Mouse (Mus musculus) embryonic stem cell, embryonic (primary cell): ENCODE measurements at regions not wholly inside any gene's neighbourhood (a gene's known extent, or its start where the extent isn't known, plus 50 kb on each side); places are given as distances from the start of the nearest gene placed in this dataset.

Experiments
- CTCF ChIA-PET, 4 experiments: fragments of 300-600 bp in 2 of 4; fragments of 350-600 bp in 2 of 4; sonication (Branson Sonifier 250); formaldehyde crosslinking; loops; one replicate each; lab custom pipeline; 2022; ENCODE audit warnings: inconsistent platforms in 2 of 4; lab: Charles Lee
- POLR2A ChIA-PET, 4 experiments: fragments of 300-600 bp in 2 of 4; fragments of 350-600 bp in 2 of 4; sonication (Branson Sonifier 250); formaldehyde crosslinking; loops; one replicate each; lab custom pipeline; 2022; ENCODE audit warnings: antibody characterized with exemption in 4 of 4, inconsistent platforms in 1 of 4; lab: Charles Lee

DNA sequence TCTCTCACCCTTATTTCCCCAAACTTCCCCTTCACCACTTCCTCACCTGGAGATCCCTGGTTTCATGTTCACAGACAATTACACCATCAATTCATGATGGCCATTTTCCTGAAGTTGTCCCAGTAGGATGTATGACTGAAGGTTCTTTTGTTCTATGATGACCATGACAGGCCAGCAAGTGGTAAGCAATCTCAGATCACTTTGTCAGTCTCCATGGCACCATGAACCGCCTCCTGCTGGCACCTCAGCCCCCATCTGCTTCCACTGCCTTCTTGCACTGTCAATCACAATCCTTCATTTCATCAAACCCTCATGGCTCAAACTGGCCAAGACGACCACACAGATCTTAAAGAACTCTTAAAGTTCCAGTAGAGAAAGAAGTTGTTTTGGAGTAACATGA is 297.9 kb upstream of the Slc24a5 start:
- CTCF ChIA-PET: interaction anchor here in 1 of 4 experiments (0.5 kb wide), 1 partner anchor 56 kb away, joined by 3 read pairs; no protein-coding TSS in a partner anchor
- POLR2A ChIA-PET: no interaction called here

DNA sequence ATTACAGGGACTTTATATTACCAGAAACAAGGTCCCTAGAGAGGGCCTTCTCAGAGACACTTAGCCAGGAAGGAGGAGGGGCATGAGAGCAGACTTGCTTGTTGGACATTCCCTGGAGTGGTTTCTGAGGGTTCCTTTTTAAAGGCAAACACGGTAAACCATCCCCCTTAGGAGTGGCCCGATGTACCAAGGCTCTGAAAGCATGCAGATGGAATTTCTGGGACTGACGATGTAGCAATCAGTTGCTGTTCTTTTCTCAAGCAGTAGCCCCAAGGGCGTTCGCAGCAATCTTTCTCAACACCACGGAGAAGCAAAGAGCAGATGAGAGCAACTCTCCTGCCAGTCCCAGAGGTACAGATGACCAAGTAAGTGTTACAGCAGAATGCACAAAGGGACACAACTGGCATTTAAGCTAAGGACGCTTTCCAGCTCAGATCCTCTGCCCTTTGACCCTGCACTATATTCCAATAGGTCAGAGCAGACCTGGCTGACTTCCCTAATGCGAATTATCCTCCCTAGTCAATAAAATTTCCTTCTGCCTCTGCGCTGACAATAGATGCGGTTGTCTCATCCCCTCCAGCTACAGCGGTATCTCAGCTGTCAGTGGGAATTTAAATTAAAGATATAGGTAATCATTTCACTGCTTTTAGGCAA is 295.7 kb upstream of the Slc24a5 start:
- CTCF ChIA-PET: no interaction called here
- POLR2A ChIA-PET: interaction anchor here in 2 of 4 experiments (0.5 to 0.6 kb wide), 2 partner anchors 686 to 1565 kb away, joined by 3 to 4 read pairs; no protein-coding TSS in a partner anchor

DNA sequence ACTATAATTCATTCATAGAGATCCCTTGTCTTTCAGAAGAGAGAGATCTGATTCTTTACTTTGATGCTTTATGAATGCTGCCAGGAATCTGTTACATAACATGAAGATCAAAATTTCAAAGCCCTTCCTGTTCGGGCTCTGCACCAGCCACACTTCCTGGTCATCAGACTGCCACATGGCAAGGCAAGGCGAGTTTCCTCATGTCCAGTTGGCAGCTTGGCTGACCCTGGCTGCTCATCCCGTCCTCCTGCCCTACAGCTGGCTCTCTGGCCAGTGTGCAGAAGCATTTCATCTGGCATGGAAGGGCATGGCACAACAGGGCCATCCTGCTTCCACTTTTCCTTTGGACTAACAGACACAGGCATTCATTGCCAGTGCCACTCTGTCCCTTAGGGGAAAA is 292.2 kb upstream of the Slc24a5 start:
- CTCF ChIA-PET: no interaction called here
- POLR2A ChIA-PET: no interaction called here

DNA sequence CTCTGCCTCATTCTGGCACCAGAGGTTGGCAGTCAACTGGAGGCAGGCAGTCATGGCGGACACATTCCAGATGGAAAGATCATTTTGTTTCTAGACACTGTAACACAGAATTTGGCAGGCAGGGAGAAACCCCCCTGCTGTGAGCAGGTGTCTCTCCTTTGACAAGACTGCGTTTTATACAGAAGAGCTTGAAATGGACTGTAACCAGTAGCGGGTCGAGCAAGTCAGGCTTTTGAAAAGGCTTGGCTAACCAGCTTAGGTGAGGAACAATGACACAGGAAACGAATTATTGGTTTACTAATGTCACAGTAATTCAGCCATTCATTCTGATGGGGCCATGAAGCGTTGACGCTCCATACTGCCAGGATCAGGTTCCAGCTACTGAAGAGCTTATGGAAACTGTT is 275.3 kb upstream of the Slc24a5 start:
- POLR2A ChIA-PET: no interaction called here
- CTCF ChIA-PET: no interaction called here

DNA sequence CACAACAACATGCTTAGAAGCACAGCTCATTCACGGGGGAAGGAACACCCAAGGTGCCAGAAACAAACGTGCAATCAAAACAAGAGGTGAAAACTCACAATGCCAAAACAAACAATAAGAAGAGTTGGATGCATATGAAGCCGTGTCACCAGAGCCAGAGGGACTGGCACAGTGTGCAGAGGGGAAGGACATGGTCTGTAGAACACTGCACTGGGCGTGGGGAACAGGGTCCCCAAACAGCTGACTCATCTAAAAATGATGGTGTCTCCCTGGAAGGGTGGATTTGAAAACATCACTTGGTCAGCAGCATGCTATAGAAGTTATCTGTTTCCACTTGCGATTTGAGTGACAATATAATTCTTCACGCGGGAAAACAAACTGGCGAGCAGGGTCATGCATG is 256.2 kb upstream of the Slc24a5 start:
- ChIA-PET POLR2A (no interaction called here), CTCF (no interaction called here)

DNA sequence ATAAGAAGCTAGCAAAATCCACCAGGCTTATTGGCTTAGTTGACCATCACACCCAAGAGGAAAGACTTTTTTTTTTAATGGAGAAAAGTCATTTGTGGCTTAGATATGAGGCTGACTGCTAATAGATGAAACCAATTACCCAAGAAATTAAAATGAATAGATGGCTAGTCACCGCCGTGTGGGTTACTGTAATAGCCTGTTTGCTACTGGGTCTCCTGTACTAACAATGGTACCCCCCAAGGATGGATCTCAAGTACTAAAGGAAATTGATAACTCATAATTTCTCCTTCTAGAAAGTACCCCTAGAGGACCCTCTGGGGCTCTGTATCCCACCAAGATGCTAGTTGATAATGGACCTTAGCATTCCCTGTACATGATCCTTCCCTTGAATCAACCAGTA is 251.1 kb upstream of the Slc24a5 start:
- CTCF ChIA-PET: no interaction called here
- POLR2A ChIA-PET: interaction anchor here in 1 of 4 experiments (0.6 kb wide), 1 partner anchor 95 kb away, joined by 3 read pairs; no protein-coding TSS in a partner anchor

DNA sequence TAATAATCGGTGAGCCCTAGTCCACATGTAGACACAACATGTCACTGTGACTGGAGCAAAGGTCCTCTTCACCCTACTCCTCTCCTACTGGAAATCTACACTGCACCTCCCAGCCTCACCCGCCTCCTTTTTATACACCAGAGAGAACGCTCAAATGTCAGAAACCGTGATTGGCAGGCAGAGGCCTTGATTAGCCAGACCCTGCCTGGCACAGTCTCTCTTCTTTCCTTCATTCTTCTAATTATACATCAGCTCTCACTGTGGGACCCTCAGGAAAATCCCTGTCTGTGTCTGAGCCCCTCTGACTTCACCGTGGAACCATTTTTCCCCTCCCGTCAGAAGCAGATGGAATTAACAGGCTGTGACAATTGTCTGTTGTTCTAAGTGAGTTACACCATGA is 248.1 kb upstream of the Slc24a5 start:
- CTCF ChIA-PET: no interaction called here
- POLR2A ChIA-PET: no interaction called here

DNA sequence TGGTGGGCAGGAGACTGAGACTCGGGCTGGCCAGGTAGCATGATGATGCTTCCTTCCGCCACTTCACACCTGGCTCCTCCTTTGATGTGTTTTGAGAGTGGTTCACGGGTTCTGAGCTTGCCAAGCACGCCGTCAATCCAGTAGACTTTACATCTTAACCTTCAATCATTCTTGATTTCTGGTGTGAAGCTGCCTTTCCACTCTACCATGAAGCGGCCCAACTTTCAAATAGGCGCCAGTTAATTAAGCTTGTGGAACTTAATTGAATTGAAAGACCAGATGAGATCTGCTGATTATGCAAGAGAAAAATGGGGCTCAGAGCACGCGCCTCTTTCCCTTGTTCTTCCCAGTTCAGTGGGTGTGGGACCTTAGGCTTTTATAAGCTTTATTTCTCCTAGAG is 247.1 kb upstream of the Slc24a5 start:
- POLR2A ChIA-PET: no interaction called here
- CTCF ChIA-PET: no interaction called here

DNA sequence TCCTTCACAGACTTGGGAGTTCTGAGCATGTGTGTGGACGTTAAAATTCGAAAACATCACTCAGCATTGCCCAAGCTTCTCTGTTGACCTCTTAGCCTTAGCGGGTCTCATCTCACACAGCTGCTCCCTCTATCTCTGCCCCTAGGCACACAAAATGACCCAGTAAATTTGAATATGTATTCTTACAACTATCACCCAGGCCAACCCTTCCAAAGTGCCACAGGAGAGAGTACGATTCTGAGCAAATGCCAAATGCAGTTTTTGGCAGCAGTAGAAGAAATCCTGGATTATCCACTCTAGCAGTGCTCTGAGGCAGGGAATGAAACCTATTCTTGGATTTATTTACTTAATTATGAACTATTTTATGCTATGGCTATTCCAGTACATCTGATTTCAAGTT is 246.6 kb upstream of the Slc24a5 start:
- ChIA-PET POLR2A (no interaction called here), CTCF (no interaction called here)

DNA sequence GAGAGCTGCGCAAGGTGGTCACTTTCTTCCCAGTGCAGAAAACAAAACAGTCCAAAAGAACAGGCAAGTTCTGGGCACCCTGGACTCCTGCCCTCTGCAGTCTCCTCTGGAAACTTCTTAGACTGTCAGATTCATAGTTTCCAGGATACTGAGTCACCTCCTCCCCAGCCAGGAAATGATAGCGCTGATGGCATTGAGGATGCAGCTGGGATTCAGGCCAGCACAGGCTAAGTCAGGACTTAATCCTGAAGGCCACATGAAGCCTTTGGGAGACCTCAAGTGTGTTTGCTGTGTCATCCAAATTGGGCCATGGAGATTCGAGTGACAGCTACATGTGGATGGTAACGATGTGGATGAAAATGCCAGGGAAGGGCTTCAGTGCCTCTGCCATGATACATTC is 219.1 kb upstream of the Slc24a5 start:
- CTCF ChIA-PET: no interaction called here
- POLR2A ChIA-PET: interaction anchor here in 1 of 4 experiments (0.6 to 0.7 kb wide), 2 partner anchors 297 to 1088 kb away, joined by 3 to 5 read pairs; no protein-coding TSS in a partner anchor

DNA sequence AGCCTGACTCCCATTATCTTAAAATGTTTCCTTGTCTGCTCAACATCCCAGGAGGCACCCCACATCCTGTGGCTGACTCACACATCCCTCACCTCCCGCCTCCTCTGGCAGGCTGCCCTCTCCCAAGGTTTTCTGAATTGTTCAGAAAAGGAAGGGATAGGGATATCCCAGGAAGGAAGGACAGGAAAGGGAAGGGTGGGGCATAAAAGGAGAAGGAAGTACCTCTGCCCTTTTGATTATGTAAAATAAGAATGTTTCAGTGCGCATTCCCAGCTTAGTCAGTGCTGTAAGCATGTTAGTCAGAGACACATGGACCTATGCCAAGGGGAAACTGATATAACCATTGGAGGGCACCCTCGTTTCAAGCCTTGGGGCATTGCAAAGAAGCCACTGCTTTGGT is 209.4 kb upstream of the Slc24a5 start:
- ChIA-PET POLR2A (no interaction called here), CTCF (no interaction called here)

DNA sequence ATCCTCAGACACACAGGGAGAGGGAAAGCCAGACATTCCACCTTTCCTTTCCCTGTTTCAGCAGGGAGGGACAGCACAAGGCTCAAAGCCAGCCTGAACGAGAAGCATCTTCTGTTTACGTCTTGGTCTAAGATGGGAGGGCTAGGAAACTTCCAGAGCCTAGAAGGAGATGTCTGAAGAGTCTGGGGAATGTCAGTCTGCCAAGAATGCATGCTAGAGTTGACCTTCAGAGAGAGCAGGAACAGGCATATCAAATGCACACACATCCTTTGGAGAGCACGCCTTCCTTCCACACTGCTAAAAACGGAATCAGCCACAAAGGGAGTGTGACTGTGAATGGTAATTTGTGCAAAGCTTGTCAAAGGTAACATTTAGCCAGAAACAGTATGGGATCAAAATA is 179.7 kb upstream of the Slc24a5 start:
- ChIA-PET CTCF (no interaction called here), POLR2A (interaction anchor here in 1 of 4 experiments (0.7 kb wide), 1 partner anchor 127 kb away, joined by 3 read pairs; no protein-coding TSS in a partner anchor)

DNA sequence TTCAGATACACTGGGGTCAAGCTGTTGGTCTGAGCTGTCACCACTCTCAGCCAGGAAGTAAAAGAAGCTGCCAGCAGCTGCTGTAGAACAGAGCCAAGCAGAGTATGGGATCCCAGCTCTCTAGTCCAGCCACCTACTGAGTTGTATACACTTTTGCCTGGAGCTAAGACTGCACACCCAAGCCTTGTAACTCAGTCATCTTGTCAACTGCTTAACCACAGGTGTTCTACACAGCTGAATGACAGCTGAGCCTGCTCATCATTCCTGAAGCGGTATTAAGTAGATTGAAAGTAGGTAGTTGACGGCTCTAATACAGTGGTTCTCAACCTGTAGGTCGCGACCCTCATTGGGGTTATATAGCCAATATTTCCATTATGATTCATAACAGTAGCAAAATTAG is 172.9 kb upstream of the Slc24a5 start:
- POLR2A ChIA-PET: no interaction called here
- CTCF ChIA-PET: no interaction called here

DNA sequence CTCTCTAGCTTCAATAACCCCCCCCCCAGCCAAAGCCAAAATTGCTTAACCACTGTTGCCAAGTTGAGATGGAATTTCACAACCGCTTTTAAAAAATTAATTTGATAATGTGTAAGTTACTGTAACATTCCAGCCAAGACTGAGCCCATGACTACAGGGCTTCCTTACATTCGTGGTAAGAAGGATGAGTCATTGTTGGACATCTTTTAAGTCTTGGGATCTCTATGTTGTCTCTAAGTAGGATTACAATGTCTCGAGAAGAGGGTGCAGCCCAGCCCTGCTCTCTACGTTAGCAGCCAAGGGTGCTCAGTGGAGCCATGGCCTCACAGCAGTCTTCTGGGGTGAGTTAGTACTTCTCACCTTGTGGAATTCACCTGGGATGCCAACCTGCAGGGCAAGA is 164.4 kb upstream of the Slc24a5 start:
- ChIA-PET CTCF (no interaction called here), POLR2A (interaction anchor here in 1 of 4 experiments (0.6 kb wide), 1 partner anchor 40 kb away, joined by 3 read pairs; no protein-coding TSS in a partner anchor)

DNA sequence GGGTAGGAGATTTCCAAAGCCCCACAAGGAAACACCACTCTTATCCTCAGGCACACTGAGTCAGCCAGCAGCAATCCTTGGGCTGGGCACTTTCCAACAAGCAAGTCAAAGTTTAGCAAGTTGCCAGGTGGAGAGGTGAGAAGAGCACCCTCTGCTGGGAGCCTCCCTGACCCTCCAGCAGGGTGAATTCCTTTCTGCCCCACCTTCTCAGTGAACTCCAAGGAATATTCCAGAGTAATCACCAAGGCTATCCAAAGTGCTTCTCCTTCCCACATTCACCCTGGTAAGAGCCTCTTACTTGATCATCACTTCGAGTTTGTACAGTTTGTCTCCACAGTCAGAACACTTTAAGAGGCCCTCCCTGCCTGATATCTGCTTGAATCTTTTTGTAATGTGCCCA is 162.8 kb upstream of the Slc24a5 start:
- POLR2A ChIA-PET: no interaction called here

DNA sequence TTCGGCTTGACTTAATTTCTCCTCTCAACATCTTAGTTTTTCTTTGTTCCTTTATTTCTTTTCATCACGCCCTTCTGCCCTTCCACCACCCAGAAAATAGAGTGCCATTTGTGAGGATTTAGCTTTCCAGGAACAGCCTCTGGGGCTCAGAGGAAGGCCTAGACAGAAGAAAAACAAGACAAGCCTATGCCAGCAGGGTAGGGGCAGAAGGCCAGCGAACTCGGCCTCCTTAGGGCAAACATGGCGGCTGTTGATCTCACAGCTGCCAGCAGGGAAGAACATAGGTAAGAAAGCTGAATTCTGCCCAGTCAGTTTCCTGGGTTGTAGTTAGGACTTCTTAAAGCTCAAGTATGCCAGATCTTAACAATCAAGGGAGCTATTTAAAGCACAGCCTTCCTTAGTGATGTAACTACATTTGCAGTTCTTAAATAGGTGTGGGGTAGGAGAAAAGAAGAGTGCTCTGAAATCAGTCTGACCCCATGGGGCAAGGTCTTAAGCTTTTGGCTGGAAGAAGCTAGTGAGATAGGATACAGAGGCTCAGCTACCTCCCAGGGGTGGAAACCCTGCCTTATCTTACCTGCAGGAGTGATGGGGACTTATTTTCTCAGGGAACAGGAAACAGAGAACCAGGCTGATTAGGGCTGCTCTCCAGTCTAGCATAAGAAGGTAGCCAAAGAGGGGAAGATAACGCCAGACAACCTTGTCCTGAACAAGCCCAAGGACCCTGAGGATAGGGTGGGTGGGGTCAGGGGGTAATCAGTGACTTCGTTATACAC is 148.8 kb upstream of the Slc24a5 start:
- CTCF ChIA-PET: interaction anchor here in 1 of 4 experiments (1.4 kb wide), 1 partner anchor 9 kb away, joined by 4 read pairs; no protein-coding TSS in a partner anchor
- POLR2A ChIA-PET: no interaction called here

More for the DNA sequence above, 162.8 kb upstream of the Slc24a5 start:
- CTCF ChIA-PET: no interaction called here

DNA sequence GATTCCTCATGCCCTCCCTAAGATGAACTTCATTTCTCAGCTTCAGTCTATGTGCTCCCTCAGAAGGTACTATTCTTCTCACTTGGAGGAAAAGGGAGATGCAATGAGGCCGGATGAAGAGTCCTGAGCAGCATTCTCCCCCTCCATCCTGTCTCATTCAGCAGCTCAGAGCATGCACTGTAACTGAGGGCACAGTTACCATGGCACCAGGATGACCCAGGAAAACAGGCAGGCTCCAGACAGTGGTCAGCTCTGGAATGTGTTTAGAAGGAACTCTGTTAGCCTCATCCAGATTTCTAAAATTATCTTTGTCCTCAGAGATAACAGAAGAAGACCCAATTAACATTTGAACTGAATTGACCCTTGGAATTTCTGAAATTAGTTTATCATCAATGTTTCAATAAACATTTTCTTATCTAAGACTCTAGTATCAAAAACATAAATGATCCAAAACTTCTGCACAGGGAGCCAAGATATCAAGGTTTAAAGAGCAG is 148.1 kb upstream of the Slc24a5 start:
- ChIA-PET CTCF (interaction anchor here in 1 of 4 experiments (1.4 kb wide), 1 partner anchor 9 kb away, joined by 4 read pairs; no protein-coding TSS in a partner anchor), POLR2A (no interaction called here)

DNA sequence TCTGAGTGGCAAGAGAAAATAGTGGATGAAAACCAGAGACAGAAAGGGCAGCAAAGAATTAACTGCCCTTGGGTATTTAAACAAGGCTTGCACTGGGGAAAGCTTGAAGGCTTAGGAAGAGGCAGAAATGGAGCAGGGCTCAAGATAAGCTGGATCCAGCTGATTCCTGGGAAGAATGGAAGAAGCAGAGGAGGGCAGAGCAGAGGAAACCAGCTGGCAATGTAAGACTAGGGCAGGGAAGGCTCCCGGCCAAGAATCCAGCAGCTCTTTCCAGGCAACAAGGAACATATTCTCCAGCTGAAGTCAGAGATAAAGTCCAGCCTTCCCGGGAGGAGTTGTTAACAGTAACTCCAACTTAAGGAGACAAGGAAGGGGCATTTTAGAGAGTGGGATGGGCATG is 147.7 kb upstream of the Slc24a5 start:
- POLR2A ChIA-PET: no interaction called here
- CTCF ChIA-PET: interaction anchor here in 1 of 4 experiments (1.4 kb wide), 1 partner anchor 8 kb away, joined by 4 read pairs; no protein-coding TSS in a partner anchor

DNA sequence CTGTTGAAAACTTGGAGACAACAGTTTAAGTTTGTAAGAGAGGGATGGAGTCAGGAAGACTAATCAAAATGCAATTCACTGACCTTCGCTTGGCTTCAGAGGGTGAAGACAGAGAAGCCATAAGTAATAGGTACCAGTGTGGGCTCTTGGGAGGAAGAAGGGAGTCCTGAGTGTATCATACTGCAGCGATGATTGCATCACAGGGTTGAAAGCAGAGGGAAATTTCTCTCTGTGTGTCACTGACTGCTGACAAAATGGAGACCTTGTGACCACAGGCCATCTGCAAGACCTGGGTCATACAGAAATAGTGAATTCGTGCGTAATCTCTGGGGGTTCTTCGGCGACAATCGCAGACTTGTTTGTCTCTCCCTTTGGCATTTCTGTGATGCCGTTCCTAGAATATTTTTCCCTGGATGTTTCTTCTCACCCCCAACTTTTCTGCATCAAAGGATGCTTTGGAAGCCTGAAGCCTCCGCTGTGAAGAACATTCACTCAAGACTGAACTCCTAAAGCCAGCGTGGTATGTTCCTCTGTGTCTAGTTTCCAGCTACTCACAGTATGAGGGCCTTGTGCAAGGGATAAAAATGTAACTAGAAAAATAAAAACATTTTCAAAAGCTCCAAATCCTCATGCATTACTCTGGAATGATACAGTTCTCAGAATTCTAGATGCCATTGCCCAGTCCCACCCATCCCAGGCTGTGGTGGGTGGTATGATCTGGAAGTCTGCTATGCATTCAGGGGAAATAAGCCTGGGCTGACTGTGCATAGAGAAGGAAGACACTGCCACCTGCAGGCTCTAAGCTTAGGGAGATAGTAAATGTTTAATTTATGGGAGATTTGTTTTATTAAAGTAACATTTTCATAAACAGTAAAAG is 139.8 kb upstream of the Slc24a5 start:
- ChIA-PET POLR2A (no interaction called here), CTCF (interaction anchor here in 3 of 4 experiments (0.6 to 1.4 kb wide), 3 partner anchors 8 to 1686 kb away, joined by 4 read pairs; no protein-coding TSS in a partner anchor)
